Mouse (Mus musculus) neural tube, postnatal 0 days (tissue): ENCODE data around the gene Sowahb. TPM values are rescaled to one million over a fixed set of nuclear protein-coding genes. Genes with fewer than 3 reads are reported as not detected.

Experiments
- polyA plus RNA-seq: library from polyadenylated mRNA; unstranded; fragments of >200 nt; fragmentation: Nextera tagmentation; extraction: Ambion mirVana; gene quantifications from 2 replicates; pipeline ENCODE4 v1.2.1, GENCODE M21; 2015

Sowahb gene
- 0.10 and 0.13 TPM in 2 replicates for polyA plus RNA-seq

DNA sequence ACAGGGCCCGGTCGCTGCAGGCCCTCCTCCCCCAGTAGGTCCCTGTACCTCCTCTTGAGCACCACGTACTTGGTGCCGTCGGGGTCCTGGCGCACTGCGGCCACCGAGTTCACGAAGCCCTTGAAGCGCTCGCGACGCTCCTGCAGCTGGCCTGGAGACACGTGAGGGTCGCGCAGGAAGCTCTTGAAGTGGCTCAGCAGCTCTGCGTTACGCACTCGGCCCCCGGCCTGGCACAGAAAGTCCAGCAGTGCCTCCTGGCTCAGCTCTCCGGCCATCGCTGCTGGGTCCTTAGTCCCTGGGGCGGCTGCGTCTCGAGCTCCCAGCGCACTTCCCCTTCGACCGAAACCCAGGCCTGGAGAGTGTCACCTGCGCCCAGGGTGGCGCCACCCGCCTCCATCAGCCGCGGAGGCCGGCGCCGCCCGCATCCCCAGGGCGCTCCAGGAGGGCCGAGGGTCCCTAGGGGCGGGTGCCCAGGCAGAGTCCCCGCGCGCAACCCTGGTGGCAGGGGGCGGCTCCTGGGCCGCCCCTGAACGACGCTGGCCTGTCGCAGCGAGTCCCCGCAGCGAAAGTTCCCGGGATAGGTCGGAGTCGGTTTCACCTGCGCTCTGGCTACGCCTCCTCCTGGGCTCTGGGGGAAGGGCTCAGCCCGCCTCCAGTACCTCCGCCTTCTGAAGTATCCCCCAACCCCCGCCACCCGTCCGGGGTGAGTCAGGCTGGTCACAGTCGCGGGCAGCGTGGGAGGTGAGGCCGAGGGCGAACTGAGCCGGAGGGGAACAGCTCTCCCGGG, at the start of gene Sowahb:
TSS of gene Sowahb (minus strand) at position 439 of the 787 bp plus-strand sequence.

DNA sequence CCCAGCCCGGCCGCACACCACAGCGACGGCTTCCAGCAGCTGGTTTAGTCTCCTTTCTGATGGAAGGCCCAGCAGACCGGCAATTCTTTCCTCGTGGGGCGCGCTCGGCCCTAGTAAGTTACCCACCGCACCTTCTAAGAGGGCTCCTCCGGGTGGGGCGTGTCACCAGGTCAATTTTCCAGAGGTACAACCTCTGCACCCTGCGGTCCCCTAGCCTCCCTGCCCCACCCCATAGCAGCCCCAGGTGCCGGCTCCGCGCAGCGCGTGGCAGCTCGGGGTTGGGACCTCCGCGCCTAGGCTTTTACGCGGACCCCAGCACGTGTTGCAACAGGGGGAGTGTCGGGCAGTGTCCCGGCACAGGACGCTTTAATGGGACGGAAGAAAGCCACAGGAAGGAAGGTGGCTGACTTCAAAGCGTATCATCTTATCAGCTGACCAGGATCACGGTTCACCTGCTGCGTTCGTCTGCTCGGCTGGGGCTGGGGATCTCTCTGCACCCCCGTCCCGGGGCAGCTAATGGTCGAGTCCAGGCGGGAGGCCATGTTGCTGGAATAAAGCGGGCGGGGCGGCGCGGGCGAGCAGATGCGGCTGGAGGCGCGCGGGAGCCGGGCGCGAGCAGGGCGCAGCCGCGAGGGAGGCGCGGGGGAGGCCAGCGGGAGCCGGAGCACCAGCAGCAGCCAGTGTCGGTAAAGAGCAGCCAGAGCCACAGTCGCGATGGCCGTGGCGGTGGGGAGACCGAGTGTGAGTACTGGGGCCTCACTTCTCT, 48.2 kb upstream of the Sowahb start, which contains the start of gene Sept11:
TSS of gene Sept11 (plus strand) at position 581 of the 766 bp plus-strand sequence.

Other genes starting within 250 kb of the Sowahb start
- gene Sept11, start 48.4 kb upstream of the Sowahb start, polyA plus RNA-seq = 91.0 and 96.8 TPM in 2 replicates
- gene Ccni, start 161.5 kb upstream of the Sowahb start, polyA plus RNA-seq = 110 and 115 TPM in 2 replicates
- gene 2010109A12Rik, start 161.5 kb upstream of the Sowahb start, polyA plus RNA-seq = 0.41 and 0.95 TPM in 2 replicates
- gene Ccng2, start 222.2 kb upstream of the Sowahb start, polyA plus RNA-seq = 26.7 and 28.3 TPM in 2 replicates